Mouse (Mus musculus) myocyte (in vitro differentiated cells): ENCODE measurements around the gene Unc79. TPM values are rescaled to one million over a fixed set of nuclear protein-coding genes. Genes with fewer than 3 reads are reported as not detected.

Experiments used
- H3K27me3 ChIP-seq: one replicate; pipeline ENCODE4 v1.6.1; 2011; ENCODE audit not compliant: control insufficient read depth, insufficient read depth, insufficient read length
- H3K36me3 ChIP-seq: one replicate; pipeline ENCODE4 v1.6.1; 2011; ENCODE audit not compliant: control insufficient read depth, insufficient read depth
- H3K4me2 ChIP-seq: one replicate; pipeline ENCODE4 v1.6.1; 2011; ENCODE audit warnings: low read depth, control low read depth
- H3K4me3 ChIP-seq: one replicate; pipeline ENCODE4 v1.5.1; 2011; ENCODE audit warnings: mild to moderate bottlenecking, control low read depth, moderate library complexity
- H3K79me2 ChIP-seq: one replicate; pipeline ENCODE4 v1.6.1; 2011; ENCODE audit not compliant: control insufficient read depth, insufficient read depth
- H3ac ChIP-seq: one replicate; pipeline ENCODE4 v1.6.1; 2011; ENCODE audit not compliant: control insufficient read depth, insufficient read length
- CEBPB ChIP-seq: IDR thresholded peaks from 2 replicates; pipeline ENCODE4 v1.6.1; 2011; ENCODE audit warnings: mild to moderate bottlenecking, moderate library complexity; ENCODE audit not compliant: poor library complexity, insufficient read depth, severe bottlenecking
- E2F4 ChIP-seq: IDR thresholded peaks from one replicate; pipeline ENCODE4 v1.6.1; 2011; ENCODE audit warnings: mild to moderate bottlenecking, control low read depth, moderate library complexity; ENCODE audit not compliant: insufficient read depth
- MAX ChIP-seq: IDR thresholded peaks from one replicate; pipeline ENCODE4 v1.6.1; 2011; ENCODE audit warnings: low read depth, mild to moderate bottlenecking, control low read depth
- MYOD1 ChIP-seq, 3 experiments: IDR thresholded peaks; one replicate each; pipeline ENCODE4 v1.6.1; 2011; ENCODE audit warnings: control low read depth in 2 of 3, low read depth in 2 of 3, mild to moderate bottlenecking in 2 of 3, moderate library complexity in 1 of 3; ENCODE audit not compliant: insufficient read length in 2 of 3, control insufficient read depth in 1 of 3
- MYOG ChIP-seq, 3 experiments: IDR thresholded peaks; one replicate each; pipeline ENCODE4 v1.6.1; 2011; ENCODE audit warnings: control low read depth in 2 of 3, low read depth in 2 of 3, mild to moderate bottlenecking in 2 of 3; ENCODE audit not compliant: insufficient read length in 2 of 3, control insufficient read depth in 1 of 3, insufficient read depth in 1 of 3
- POLR2A ChIP-seq: IDR thresholded peaks from one replicate; pipeline ENCODE4 v1.6.1; 2011; ENCODE audit warnings: low read depth, mild to moderate bottlenecking, control low read depth, moderate library complexity; ENCODE audit not compliant: insufficient read length
- POLR2AphosphoS2 ChIP-seq: IDR thresholded peaks from one replicate; pipeline ENCODE4 v1.6.1; 2011; ENCODE audit warnings: low read depth, control low read depth; ENCODE audit not compliant: insufficient read length
- REST ChIP-seq: IDR thresholded peaks from one replicate; pipeline ENCODE4 v1.6.1; 2011; ENCODE audit warnings: mild to moderate bottlenecking, control low read depth, moderate library complexity; ENCODE audit not compliant: insufficient read depth, insufficient read length
- SRF ChIP-seq: IDR thresholded peaks from one replicate; pipeline ENCODE4 v1.6.1; 2011; ENCODE audit warnings: low read depth; ENCODE audit not compliant: control insufficient read depth, insufficient read length
- TCF12 ChIP-seq: IDR thresholded peaks from one replicate; pipeline ENCODE4 v1.6.1; 2011; ENCODE audit warnings: mild to moderate bottlenecking, control low read depth; ENCODE audit not compliant: poor library complexity, insufficient read depth, severe bottlenecking
- TCF3 ChIP-seq: IDR thresholded peaks from one replicate; pipeline ENCODE4 v1.6.1; 2011; ENCODE audit warnings: low read depth, control low read depth; ENCODE audit not compliant: insufficient read length
- USF1 ChIP-seq: IDR thresholded peaks from one replicate; pipeline ENCODE4 v1.6.1; 2011; ENCODE audit warnings: low read depth, mild to moderate bottlenecking, control low read depth, moderate library complexity
- polyA plus RNA-seq: library from polyadenylated mRNA; unstranded; fragments of >200 nt; fragmentation: generic; extraction: Trizol; gene quantifications from one replicate; pipeline ENCODE4 v1.2.1, GENCODE M21; 2012; ENCODE audit warnings: missing spikeins

Unc79 gene
- polyA plus RNA-seq, 1 experiment: not detected

DNA sequence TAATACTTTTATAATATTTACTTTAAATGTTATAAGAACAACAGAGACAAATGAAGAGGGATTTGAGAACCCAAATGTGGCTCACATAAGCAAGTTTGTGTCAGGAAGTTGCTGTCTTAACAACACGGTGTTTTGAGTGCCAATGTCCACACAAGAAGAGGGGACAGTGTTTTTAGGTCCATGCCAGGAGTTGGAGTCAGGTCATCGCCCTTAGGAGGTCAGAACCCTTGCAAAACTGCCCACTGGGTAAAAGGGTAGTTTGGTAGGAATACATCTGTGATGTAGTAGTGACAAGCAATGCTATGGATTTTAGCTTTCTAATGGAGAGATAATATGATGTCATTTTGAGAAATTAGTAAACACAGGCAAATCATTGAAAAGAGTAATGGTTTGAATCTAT lies 201.6 kb downstream of the Unc79 start:
- H3ac ChIP-seq: no peak overlapping the region
- no peak overlapping the region for H3K4me2 ChIP-seq
- H3K4me3 ChIP-seq: no peak overlapping the region
- no peaks in the 10 kb centered on the region for H3K79me2 ChIP-seq
- no peak for TF ChIP-seq TCF12
- H3K27me3 ChIP-seq: no peaks in the 10 kb centered on the region
- H3K36me3 ChIP-seq: no peaks in the 10 kb centered on the region

DNA sequence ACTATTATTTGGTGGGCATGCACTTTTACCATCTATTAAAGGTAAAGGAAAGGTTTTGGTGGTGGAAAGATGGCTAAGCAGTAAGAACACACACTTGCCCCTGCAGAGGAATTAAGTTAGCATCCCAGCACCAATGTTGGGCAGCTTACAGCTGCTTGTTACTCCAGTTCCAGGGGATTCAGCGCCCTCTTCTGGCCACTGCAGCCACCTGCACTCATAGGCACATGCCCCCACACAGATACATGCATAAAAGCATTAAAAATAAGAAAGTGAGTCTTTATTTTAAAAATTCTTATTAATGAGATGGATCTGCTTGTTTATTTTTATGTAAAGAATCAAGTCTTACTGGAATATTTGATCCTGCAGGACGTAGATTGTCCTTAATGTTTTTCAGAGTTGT lies 206.3 kb downstream of the Unc79 start:
- Histone ChIP-seq H3K79me2 (no peaks in the 10 kb centered on the region), H3K36me3 (no peaks in the 10 kb centered on the region), H3K4me3 (no peak overlapping the region), H3K27me3 (no peaks in the 10 kb centered on the region), H3K4me2 (no peak overlapping the region), H3ac (no peak overlapping the region)
- TF ChIP-seq POLR2A: no peak
- no peak for TF ChIP-seq TCF3
- no peak for TF ChIP-seq MYOD1 (IDR thresholded peaks at IDR 0.05; ENCODE audit: control insufficient read depth in 1 of 3, insufficient read length in 2 of 3, low read depth in 2 of 3)
- no peak for TF ChIP-seq E2F4
- no peak for TF ChIP-seq MYOG (IDR thresholded peaks at IDR 0.05; ENCODE audit: control insufficient read depth in 1 of 3, insufficient read depth in 1 of 3, insufficient read length in 2 of 3, low read depth in 2 of 3)
- no peak for TF ChIP-seq TCF12

GRCm38 (mm10) chr12:103155406-103155805 lies 206.7 kb downstream of the Unc79 start:
- TF ChIP-seq TCF3 (no peak), REST (no peak), MAX (no peak), MYOG (IDR thresholded peaks at IDR 0.05; ENCODE audit: control insufficient read depth in 1 of 3, insufficient read depth in 1 of 3, insufficient read length in 2 of 3, low read depth in 2 of 3) (no peak), TCF12 (no peak), MYOD1 (IDR thresholded peaks at IDR 0.05; ENCODE audit: control insufficient read depth in 1 of 3, insufficient read length in 2 of 3, low read depth in 2 of 3) (no peak)
- Histone ChIP-seq H3K27me3 (no peaks in the 10 kb centered on the region), H3K79me2 (no peaks in the 10 kb centered on the region), H3ac (no peak overlapping the region), H3K36me3 (no peaks in the 10 kb centered on the region), H3K4me2 (no peak overlapping the region), H3K4me3 (no peak overlapping the region)

DNA sequence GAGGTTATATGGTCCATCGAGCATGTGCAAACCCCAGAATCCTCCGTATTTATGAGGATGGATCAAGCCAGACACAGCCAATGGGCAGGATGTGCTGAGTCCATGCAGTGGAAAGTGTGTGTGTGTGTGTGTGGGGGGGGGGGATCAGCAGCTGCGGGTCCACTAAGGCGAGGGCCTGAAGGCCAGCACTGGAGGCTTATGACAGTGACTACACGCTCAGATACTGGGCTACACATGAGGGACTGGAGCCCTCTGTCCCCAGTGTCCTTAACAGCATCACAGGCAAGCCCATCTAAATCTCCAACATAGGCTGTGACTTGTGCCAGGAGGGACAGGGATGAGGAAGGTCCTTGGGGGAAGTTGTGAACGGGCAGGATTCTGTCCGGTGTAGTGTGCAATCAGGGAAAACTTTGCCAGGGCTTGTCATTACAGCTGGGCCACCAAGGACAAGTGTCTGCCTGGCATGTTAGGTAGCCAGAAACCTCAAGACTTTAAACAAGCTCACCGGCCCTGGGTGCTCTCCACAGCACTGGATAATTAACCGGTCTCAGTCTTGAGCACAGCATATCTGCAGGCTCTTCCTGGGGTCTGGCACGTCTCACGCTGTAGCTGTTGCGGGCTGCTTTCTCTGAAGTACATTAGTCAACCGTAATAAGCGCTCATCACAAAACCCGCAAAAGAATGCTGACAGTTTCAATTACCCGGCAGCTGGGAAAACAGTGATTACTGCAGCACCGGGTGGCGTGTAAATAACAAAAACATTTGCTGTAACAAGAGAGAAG lies 208.7 kb downstream of the Unc79 start:
- Histone ChIP-seq H3K79me2 (no peaks in the 10 kb centered on the region), H3K27me3 (no peaks in the 10 kb centered on the region), H3ac (no peak overlapping the region), H3K4me2 (no peak overlapping the region), H3K4me3 (no peak overlapping the region), H3K36me3 (no peaks in the 10 kb centered on the region)
- TF ChIP-seq E2F4: no peak
- TF ChIP-seq POLR2AphosphoS2: no peak
- no peak for TF ChIP-seq POLR2A
- no peak for TF ChIP-seq CEBPB
- no peak for TF ChIP-seq MAX
- TF ChIP-seq MYOG (IDR thresholded peaks at IDR 0.05; ENCODE audit: control insufficient read depth in 1 of 3, insufficient read depth in 1 of 3, insufficient read length in 2 of 3, low read depth in 2 of 3): no peak
- TF ChIP-seq TCF3: no peak
- TF ChIP-seq TCF12: no peak
- no peak for TF ChIP-seq SRF
- no peak for TF ChIP-seq MYOD1 (IDR thresholded peaks at IDR 0.05; ENCODE audit: control insufficient read depth in 1 of 3, insufficient read length in 2 of 3, low read depth in 2 of 3)
- TF ChIP-seq USF1: no peak
- no peak for TF ChIP-seq REST

DNA sequence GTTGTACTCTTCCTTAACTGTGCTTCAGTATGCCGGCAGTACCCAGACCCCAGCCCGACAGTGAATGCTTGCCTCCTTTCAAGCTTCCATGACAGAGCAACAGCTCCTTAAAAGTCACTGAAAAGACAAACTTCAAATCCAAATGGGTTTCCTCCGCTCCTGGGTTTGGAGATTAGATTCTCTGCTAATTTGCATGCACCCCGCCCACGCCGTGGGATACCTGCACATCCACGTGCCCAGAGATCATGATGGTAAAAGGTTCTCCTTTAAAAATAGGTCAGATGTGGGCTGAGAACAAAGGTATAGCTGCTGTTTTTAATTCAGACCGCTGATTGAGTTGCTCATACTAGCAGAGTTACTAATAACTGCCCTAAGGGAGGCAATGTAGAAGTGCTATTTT lies 210.4 kb downstream of the Unc79 start:
- no peak overlapping the region for H3K4me3 ChIP-seq
- no peaks in the 10 kb centered on the region for H3K36me3 ChIP-seq
- H3K79me2 ChIP-seq: no peaks in the 10 kb centered on the region
- no peak overlapping the region for H3K4me2 ChIP-seq
- no peak overlapping the region for H3ac ChIP-seq
- no peak for TF ChIP-seq CEBPB
- no peak for TF ChIP-seq REST
- TF ChIP-seq TCF3: no peak
- no peak for TF ChIP-seq POLR2AphosphoS2
- TF ChIP-seq MAX: no peak
- no peak for TF ChIP-seq MYOD1 (IDR thresholded peaks at IDR 0.05; ENCODE audit: control insufficient read depth in 1 of 3, insufficient read length in 2 of 3, low read depth in 2 of 3)
- no peak for TF ChIP-seq TCF12
- no peak for TF ChIP-seq USF1
- no peak for TF ChIP-seq MYOG (IDR thresholded peaks at IDR 0.05; ENCODE audit: control insufficient read depth in 1 of 3, insufficient read depth in 1 of 3, insufficient read length in 2 of 3, low read depth in 2 of 3)
- TF ChIP-seq POLR2A: no peak
- no peak for TF ChIP-seq SRF
- no peak for TF ChIP-seq E2F4
- H3K27me3 ChIP-seq: no peaks in the 10 kb centered on the region
